Mouse (Mus musculus) stomach, postnatal 0 days (tissue): ENCODE data around the gene Gm32742.

Source experiments
- CTCF ChIP-seq: IDR thresholded peaks from 2 replicates; pipeline ENCODE4 v1.5.1; 2016; ENCODE audit warnings: antibody characterized with exemption, low read depth, mild to moderate bottlenecking, moderate library complexity
- EP300 ChIP-seq: optimal IDR thresholded peaks from 2 replicates; pipeline ENCODE3; 2016; ENCODE audit warnings: antibody characterized with exemption

DNA sequence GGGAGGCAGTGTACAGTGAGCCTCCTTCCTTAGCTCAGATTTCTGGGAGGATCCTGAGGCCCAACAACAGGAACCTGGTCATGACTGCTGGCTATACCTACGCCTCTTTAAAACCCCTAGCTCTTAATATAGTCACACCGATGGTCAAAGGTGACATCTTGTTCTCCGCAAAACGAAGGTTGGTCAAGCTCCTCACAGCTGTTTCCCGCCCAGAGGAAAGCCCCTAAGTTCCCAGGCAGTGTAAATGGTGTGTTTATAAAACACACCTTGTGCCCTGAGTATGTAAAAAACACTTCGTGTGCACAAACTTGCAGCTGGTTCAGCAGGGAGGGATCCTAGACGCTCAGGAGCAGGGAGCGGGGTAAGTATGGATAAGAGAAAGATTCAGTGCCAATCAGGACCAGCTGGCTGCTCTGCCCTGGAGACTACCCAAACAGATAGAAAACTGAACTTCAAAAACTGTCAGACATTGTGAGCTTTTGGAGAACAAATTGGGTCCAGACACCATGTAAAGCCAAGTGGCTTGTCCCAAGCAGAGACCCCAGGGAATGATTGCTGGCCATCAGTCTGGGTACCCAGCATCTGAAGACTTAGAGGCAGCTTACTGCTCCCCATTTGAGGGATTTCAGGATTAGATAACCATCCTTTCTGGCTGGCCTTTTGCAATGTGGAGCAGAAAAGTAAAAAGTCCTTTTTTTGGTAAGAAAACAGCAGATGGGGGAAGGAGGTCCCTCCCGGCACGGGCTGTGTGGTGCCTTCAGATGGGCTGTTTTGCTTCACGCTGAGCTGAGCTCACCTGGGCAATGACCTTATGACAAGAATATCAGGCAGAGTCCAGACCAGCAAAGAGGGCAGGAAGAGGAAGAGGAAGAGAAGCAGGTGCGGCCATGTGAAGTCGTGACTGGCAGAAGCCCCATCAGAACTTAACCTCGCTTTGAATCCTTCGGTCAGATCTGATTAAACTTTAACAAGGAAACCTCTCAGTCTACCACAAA is 17.7 kb upstream of the Gm32742 start:
- no peak for TF ChIP-seq CTCF
- TF ChIP-seq EP300 = no peak
